Mouse (Mus musculus) bone marrow, adult 2 months (tissue): ENCODE measurements around the gene Arl6ip6.

Source experiments
- CTCF ChIP-seq: fragments of 200-500 bp; IDR thresholded peaks from 2 replicates; pipeline ENCODE4 v1.5.1; 2011; ENCODE audit warnings: low read length, control low read depth; ENCODE audit not compliant: control insufficient read depth, insufficient read depth
- POLR2A ChIP-seq: fragments of 200-500 bp; IDR thresholded peaks from 2 replicates; pipeline ENCODE4 v1.6.1; 2011; ENCODE audit warnings: low read depth, mild to moderate bottlenecking, control low read depth, low read length, borderline replicate concordance; ENCODE audit not compliant: control insufficient read depth

DNA sequence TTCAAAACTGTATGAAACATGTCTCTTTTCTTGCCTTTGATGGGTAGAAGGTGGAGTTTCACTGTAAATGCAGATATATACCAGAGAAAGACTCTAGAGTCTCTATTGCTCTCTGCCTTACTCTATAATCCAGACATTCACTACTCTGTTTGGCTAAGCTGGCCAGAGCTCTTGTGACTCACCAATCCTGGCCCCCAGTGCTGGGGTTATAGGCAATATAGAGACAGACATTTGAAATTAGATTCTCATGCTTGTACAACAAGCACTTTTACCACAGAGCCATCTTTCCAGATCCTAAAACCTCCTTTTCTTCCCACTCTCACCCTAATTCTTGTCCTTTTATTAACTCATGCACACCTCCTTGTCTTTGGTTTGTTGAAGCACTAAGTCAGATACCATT, 17.6 kb upstream of the Arl6ip6 start:
- no peak for TF ChIP-seq CTCF
- no peak for TF ChIP-seq POLR2A
